Mouse (Mus musculus): ENCODE measurements at regions not wholly inside any gene's neighbourhood (a gene's known extent, or its start where the extent isn't known, plus 50 kb on each side); places are given as distances from the start of the nearest gene placed in this dataset.
A peak's percentile ranks its signal among the peaks of the same experiment; 100 is the strongest.

DNA sequence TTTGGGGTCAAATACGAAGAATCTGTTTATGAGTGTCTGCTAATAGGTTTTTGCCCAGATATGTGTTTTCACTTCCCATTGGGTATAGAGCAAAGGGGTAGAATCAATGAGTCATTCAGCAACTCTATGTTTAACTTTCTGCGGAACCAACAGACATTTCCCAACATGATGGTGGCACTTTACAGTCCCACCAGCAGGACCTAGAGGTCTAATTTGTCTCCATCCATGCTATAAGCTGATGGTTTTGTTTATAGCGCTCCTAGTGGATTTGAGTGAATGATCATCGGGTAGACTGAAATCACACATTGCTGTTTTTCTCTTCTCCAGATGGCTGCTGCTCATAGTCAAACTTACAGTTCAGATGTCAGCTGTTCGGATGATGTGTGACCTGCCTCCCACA is 99.7 kb upstream of the Arid5b start:
- DNase-seq (ENCODE audit: low spot score in 2 of 2) = no peak

DNA sequence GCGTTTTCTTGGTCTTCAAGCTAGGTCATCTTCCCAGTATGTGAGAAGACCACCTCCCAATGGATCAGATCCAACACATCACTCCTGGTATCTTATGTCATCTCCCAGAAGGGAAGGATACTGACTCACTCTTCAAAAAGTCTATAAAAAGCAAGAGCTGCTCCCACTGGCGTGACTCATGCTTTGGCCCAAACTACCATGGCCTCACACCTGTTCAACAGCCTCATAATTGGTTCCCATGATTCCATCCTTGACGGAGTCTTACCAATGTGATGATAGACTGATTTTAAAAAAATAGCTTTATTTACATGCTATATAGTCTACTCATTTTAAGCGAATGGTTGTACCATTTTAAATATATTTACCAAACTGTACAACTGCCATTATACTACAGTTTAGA is 98.9 kb upstream of the Arid5b start:
- no peak for DNase-seq (ENCODE audit: low spot score in 2 of 2)

DNA sequence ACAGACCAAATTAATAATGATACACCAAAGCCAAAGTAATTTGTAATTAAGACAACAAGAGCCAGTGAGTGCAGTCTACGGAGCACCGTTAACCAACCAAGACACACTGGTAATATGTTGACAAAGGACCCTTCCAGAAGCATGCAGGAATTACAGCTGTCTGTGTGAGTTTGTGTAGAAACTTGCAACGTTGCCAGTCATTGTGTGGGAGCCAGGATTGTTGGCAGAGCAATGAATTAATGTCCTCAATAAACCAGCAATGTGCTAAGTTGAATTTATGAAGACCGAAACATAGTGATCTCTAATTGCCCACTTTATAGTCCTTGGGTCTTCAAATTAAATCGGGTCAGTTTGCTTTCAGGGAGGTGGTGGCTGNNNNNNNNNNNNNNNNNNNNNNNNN is 95.3 kb upstream of the Arid5b start:
- DNase-seq (ENCODE audit: low spot score in 2 of 2) = peak; percentile 46 to 71

DNA sequence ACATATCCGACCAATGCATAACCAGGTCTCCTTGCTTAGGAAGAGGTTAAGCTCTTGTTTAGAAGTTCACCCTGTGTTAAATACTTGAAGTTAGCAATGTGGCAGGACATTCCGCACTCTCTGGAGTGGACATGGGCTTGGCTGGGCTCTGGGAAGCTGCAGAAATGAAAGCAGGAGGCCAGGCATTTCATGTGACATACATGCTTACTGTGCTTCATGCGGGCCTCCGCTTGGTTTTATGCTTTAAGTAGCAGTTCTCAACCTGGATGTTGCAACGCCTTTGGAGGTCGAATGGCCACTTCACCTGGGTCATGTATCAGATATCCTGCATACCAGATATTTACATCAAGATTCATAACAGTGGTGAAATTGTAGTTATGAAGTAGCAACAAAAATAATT is 93.2 kb upstream of the Arid5b start:
- DNase-seq (ENCODE audit: low spot score in 2 of 2) = no peak

DNA sequence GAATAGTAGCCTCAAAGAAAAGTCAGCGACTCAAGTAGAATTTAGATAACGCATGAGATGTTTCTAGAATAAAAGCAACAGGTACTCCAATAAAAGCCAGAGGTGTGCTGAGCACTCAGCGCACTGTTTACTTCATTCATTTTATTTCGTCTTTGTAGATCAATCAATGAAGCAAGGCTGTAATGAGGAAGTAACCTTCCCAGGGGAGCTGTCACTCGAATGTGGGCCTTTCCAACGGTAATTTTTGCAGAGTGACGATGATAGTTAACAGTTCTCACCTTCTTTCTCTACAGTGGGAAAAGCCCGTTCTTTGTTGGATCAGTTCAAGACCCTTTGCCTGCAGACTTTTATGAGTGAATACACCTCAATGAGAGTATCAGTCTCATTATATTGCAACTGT is 92.4 kb upstream of the Arid5b start:
- no peak for DNase-seq (ENCODE audit: low spot score in 2 of 2)

DNA sequence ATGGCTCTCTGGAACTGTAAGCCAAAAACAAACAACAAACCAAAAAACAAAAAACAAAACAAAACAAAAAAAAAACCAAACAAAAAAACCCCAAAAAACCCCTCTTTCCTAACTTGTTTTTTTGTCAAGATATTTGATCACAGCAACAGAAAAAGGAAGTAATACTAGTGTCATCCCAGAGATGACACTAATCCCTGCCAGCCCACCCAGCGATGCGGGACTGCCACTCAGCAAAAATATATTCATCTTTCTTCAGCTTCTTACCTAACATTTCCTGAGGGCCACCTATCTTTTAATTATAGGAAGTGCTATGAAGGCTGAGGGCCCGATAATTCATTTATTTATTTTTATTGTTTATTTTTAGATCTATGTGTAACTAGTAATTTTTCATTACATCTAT is 88.3 kb upstream of the Arid5b start:
- DNase-seq (ENCODE audit: low spot score in 2 of 2) = no peak

DNA sequence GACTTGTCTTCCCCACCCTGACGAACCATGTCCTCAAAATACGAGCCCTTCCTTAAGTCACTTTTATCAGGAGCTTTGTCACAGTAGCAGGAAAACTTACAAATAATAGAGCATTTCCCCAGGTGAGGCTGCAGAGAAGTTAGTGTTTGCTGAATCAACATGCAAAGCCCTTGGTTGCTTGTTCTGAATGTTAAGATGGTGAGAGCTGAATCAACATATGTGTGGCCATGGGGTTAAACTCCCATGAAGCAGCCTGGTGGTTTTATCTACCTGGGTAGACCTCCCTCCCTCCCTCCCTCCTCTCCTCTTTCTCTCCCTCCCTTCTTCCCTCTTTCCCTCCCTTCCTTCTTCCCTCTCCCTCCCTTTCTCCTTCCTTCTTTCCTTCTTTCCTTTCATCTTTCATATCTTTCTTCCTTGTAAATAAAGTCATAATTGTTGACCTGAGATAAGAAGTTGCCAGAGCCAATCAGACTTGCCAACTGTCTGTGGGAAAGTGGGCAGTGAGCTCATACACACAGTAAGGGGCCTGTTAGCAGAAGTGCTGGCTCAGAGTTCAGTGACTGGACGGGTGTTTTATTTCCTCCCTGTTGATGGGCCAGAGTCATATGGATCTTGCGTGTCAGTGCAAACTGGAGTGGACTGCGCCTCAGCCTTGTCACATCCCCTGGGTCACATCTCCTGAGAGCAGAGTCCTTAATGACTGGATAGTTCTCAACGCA is 82.4 kb upstream of the Arid5b start:
- DNase-seq (ENCODE audit: low spot score in 2 of 2) = no peak

DNA sequence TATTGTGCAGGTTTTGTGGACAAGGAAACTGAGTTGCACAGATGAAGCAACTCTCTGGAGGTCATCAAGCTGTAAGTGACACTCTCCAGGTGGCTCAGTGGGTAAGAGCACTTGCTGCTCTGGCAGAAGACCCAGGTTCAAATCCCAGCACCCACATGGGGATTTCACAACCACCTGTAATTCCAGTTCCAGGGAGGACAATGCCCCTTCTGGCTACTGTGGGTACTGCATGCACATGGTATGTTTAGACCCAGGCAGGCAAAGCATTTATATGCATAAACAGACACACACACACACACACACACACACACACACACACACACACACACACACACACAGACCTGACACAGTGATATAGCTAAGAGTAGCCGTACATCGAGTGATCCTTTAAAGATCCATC is 80.6 kb upstream of the Arid5b start:
- no peak for DNase-seq (ENCODE audit: low spot score in 2 of 2)

DNA sequence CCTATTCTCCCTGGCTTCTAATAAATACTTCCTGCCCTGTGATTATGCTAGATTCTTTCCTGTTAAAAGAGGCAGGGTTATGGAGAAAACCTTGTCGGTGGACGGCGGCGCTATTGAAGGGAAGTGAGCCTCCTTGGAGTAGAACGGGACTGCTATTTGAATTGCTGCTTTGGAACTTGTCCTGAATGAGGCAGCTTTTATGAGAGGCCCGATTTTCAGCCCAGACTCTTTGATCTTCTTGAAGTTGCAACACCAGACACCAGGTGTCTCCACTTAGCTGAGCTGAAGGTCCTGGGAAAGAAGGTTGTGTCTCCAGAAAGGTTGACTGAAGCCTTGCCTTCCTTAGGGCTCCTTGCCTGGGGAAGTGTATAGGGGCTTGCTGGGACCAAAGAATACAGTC is 78.4 kb upstream of the Arid5b start:
- DNase-seq (ENCODE audit: low spot score in 2 of 2) = no peak

DNA sequence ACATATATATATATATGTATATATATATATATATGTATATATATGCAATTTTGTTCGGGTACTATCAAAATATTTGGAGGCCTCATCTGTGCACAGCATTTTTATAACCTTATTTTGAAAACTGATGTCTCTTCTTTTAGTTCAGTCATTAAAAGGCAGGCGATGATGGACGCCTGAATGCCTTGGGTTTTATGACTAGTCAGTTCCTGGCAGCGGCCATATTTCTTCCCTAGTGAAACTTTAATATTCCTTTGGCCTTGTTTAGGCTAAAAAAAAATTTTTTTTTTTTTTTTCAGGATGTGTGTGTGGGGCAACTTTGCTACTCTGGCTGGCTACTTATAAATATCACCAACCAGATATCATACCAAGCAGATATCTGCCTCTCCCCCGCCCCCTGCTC is 78.0 kb upstream of the Arid5b start:
- no peak for DNase-seq (ENCODE audit: low spot score in 2 of 2)

DNA sequence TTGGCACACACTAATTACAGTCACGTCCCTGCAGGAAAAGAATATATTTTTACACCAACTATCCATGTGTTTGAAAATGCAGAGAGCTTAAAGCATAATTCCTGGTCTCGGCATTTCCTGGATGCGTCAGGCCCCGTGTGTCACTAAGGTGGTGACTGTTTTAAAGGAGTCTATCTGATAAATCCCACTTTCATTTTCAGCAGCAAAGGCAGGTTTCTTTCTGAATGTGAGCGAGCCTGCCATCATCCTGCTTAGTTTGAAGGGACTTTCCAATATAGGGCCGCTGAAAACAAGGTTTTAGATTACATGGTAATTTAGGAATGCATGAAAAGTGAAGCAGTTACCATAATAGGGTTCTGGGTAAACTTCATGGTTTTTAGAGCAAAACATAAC is 77.5 kb upstream of the Arid5b start:
- DNase-seq (ENCODE audit: low spot score in 2 of 2) = peak in 1 of 2 experiments; percentile 11

DNA sequence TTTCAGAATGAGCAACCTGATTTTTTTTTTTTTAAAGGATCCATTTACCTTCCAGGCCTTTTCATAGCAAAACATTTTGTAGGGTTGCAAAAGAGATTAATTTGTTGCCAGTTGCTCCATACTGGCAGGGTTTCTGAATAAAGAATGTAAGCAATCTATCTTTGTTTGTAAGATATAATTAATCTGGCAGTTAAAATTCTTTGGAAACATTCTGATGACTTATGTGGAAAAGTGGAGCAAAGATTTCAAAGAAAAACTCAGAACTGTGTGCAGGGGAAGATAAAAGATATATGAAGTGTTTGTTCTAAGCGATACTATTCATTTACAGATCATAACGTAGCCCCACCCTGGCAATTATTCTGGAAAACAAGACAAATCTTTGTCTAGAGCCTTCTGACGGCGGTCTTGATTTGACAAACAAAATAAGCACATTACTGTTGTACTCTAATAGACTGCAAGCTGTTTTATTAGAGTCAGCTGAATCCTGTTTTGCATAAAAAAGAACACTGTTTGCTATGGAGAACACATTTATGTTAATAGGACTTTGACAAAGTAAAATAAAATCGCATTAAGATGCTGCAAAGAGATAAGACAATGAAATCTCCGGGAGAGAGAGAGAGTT is 77.0 kb upstream of the Arid5b start:
- peak in 1 of 2 experiments; percentile 29 for DNase-seq (ENCODE audit: low spot score in 2 of 2)

DNA sequence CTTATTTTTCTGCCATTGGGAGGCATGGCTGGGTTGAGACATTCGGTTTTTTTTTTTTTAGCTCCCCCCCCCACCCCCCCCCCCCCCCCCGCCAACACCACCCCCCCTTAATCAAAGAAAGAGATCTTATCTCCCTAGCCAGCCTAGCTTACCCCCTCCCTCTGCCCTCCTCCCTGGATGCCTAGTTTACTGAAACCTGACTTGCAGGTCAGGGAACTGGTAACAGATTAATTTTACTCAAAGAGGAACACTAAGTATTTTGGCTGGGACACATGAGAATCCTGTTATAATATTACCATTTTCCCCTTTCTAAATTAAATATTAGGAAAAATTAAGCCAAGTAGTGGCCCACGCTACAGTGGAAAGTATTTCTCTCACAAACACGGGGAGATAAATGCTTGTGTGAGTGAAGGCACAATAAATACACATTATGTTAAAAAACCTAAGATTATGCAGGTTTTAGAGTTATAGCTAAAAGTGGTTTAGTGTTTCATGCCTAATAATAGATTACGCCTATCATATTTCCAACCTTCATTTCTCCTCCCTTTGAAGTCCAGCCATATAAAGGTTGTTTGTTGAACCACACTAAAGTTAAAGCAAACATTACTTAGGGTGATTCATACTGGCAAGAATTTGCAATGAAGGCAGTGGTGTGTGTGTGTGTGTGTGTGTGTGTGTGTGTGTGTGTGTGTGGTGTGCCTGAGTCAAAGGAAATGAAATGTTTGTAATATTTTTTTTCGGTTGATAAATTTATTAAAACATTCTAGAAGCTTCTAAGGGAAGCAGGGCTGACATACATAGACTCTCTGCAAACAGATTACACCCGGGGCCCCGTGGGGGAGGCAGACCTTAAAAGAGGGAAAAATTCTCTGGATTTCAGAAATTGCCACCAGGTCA is 76.0 kb upstream of the Arid5b start:
- DNase-seq (ENCODE audit: low spot score in 2 of 2) = no peak

DNA sequence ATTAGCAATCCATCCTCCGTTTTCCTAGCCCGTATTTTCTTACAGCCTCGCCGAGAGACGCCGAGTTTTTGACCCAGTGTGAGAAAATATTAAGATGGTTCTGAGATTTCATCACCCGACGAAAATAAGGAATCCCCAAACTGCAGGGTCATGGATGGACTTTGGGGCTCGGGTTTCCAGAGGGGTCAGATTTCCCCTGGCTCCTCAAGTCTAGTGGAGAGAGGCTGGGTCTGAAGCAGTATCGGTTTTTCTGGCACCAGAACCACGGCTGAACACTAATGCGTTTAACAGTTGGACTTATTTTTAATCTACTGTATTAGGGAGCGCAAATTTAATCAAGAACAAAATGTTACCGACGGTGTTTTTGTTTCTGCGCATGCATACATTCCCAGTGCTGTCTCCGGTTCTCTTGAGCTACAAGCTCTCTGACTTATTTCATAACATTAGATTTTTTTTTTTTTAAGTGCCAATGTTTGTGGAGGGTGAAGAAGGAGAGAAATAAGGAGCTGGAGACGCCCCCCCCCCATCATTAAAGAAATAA is 75.2 kb upstream of the Arid5b start:
- peak in 1 of 2 experiments; percentile 9 for DNase-seq (ENCODE audit: low spot score in 2 of 2)

DNA sequence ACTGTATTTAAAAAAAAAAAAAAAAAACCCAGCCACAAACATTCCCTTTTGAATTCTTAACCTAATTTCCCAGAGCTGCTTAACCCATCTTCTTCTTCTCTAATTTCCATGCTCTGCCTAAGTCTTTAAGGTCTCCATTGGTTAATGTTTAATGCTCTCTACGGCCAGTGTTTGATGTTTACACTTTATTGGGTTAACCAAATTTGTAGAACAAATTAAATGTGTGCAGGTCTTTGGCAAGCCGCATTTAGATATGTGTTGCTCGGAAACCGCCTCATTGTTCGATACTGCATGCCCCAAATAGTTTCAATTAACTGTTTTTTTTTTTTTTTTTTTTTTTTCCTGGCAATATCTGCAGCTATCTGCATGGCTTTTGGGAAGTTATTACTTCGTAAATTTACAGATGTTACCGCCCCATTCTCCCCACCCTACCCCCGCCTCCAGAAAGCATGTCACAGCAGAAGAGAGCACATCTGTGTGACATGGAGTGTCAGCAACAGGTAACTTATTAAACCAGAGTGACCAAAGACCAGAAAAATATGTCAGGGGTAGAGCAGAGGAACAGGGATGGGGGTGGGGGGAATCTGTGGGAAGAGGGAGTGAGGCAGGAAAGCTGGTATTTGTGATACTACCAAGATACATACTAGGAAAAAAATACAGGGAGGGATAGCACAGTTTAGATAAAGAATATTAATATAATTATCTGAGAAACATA is 73.5 kb upstream of the Arid5b start:
- no peak for DNase-seq (ENCODE audit: low spot score in 2 of 2)

DNA sequence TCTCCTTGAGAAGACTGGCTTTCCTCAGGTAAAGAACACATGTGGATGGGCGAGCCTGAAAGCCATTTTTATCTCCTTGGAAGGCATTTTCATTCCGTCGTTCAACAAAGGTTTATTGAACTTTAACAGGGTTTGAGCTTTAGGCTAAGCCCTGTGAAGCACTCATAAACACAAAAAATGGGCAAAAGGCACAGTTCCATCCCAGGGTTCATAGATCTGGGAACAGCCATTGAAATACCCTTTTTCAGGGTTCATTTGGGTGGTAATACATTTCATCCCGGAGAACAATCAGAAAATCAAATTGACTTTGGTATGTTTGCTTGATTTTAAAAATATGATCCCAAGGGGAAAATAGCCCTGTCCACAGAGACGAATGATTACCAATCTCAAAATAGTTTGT is 72.9 kb upstream of the Arid5b start:
- DNase-seq (ENCODE audit: low spot score in 2 of 2) = no peak

DNA sequence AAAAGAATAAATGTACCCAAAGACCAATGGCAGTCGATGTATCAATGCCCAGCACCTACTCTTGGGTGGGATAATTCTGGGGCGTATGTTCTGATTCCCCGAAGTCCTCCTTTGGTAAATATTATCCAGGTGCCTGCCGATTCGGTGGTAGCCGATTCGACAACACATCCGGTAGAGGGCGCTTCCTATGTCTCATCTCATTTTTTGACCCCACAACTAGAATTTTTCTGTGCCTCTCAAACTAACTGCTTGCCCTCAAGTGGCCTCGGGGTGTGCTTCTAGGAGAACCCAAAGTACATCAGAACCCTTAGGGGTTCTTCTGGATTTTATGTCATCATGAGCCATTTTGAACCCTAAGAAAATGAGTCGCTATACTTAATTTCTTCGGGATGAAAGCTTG is 72.3 kb upstream of the Arid5b start:
- DNase-seq (ENCODE audit: low spot score in 2 of 2) = no peak

DNA sequence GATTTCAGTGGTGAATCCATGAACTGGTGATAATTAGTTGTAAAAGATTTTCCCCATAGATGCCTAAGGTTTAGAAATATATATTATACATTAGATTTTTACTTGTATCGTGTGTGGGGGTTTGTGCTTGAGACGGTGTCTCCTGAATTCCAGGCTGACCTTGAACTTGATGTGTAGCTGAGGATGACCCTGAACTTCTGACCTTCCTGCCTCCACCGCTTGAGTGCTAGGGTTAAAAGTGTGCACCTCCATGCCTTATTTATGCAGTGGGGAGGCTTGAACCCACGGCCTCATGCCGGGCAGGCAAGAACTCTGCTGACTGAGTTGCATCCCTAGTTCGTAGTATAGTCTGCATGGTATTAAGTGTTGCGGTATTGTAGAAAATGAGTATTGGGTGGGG is 69.3 kb upstream of the Arid5b start:
- no peak for DNase-seq (ENCODE audit: low spot score in 2 of 2)

DNA sequence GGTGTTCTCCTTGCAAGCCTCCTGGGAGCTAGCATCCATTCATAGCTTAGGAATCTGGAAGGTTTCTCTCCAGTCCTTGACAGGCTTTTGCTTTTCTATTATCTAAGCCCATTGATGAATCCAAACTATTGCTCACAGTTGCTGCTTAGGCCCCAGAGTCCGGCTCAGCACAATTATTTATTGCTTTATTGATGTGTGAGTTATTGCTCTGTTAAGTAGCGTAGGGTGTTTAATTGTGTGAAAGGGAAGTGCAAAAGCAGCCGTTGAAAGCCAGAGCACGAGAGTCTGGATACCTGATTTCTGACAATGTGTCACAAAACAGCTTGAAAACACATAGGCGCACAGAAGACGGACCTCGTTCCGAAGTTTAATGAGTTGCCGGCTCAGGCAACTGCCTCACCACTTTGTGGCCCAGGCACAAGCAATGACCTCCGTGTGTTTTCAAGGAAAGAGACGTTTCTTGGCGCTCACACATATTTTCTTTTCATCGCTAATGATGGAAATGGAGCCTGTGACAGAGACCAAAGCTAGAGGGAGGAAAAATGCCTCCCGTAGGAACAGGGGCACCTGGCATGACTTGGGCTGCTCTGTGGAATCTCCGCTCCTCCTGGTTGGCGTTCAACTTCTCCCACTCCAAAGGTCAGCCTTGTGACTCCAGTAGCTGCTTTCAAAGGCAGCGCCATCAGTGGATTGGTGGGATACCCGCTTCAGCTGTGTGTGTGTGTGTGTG is 66.6 kb upstream of the Arid5b start:
- DNase-seq (ENCODE audit: low spot score in 2 of 2) = no peak

DNA sequence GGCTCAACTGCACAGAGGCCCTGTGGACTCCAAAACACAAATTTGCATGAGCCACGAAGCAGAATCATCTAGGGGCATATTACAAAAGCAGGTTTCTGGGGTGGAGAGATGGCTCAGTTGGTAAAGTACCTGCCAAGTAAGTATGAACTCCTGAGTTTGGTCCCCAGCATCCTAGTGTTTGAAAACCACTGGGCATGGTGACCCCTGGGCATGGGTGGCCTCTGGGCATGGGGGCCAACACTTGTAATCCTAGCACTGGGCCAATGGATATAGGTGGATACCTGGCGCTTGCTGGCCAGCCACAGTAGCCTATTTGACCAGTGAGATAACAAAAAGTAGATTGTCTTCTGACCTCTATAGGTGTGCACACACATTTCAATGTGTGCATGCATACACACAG is 65.7 kb upstream of the Arid5b start:
- DNase-seq (ENCODE audit: low spot score in 2 of 2) = no peak

DNA sequence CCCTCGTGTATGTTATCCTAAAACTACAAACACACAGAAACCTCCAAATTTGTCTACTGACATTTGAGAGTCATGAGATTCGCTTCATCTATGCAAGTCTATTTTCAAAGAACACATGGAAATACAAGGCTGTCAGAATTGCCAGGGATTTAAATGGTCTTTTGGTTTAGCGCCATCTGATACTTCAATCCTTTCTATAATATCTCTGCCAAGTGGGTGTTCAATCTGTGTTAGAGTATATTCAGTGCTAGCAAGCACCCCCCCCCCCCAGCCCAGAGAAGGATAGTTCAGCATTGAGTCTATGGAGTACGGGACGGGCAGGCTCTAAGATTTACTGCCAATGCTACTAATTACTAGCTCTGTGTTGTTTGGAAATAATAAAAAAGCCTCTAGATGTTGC is 55.5 kb upstream of the Arid5b start:
- DNase-seq (ENCODE audit: low spot score in 2 of 2) = no peak

Data from layer of hippocampus, postnatal 14 days (tissue).